Mouse (Mus musculus) sigmoid colon, adult 10 weeks (tissue): ENCODE measurements around the gene Kcns1. TPM values are rescaled to one million over a fixed set of nuclear protein-coding genes. Genes with fewer than 3 reads are reported as not detected.

Experiments used
- polyA plus RNA-seq: library from polyadenylated mRNA; stranded (reverse); fragments of 350-450 nt; fragmentation: Illumina TruSeq; extraction: RNeasy Lipid Tissue Mini Kit (QIAGEN cat#74804); gene quantifications from one replicate; pipeline ENCODE4 v1.2.3, GENCODE M21; 2014; ENCODE audit warnings: low read depth, low replicate concordance

Gene Kcns1
- polyA plus RNA-seq: not detected

GRCm38 (mm10) chr2:164170902-164171301 lies at the start of gene Kcns1:
TSS of gene Kcns1 (minus strand) at chr2:164171113.

GRCm38 (mm10) chr2:164199626-164200327 lies 28.9 kb upstream of the Kcns1 start, which contains the start of gene Wfdc15a:
TSS of gene Wfdc15a (minus strand) at chr2:164200130.

GRCm38 (mm10) chr2:164190576-164190975 lies 19.7 kb upstream of the Kcns1 start, which contains the start of gene Wfdc12:
TSS of gene Wfdc12 (minus strand) at chr2:164190608.

GRCm38 (mm10) chr2:164182692-164183255 lies 11.9 kb upstream of the Kcns1 start, which contains the start of gene Wfdc5:
TSS of gene Wfdc5 (minus strand) at chr2:164182742.

Other genes with a start within 250 kb of the Kcns1 start
- 286 TPM for gene Ywhab, start 176.2 kb downstream of the Kcns1 start, polyA plus RNA-seq
- not detected for gene Pabpc1l, start 145.7 kb downstream of the Kcns1 start, polyA plus RNA-seq
- gene Stk4, start 100.8 kb downstream of the Kcns1 start, polyA plus RNA-seq: 103 TPM
- gene Tomm34, start 99.9 kb downstream of the Kcns1 start, polyA plus RNA-seq: 9.8 TPM
- gene Wfdc5, start 11.6 kb upstream of the Kcns1 start, polyA plus RNA-seq: not detected
- not detected for gene Wfdc12, start 19.5 kb upstream of the Kcns1 start, polyA plus RNA-seq
- gene Wfdc15a, start 29.0 kb upstream of the Kcns1 start, polyA plus RNA-seq: not detected
- not detected for gene Wfdc15b, start 50.5 kb upstream of the Kcns1 start, polyA plus RNA-seq
- not detected for gene Svs2, start 67.4 kb upstream of the Kcns1 start, polyA plus RNA-seq
- gene Svs3b, start 85.5 kb upstream of the Kcns1 start, polyA plus RNA-seq: not detected
- not detected for gene Svs4, start 107.3 kb upstream of the Kcns1 start, polyA plus RNA-seq
- gene Svs3a, start 118.2 kb upstream of the Kcns1 start, polyA plus RNA-seq: not detected
- gene Svs6, start 145.6 kb upstream of the Kcns1 start, polyA plus RNA-seq: not detected
- gene Svs5, start 161.6 kb upstream of the Kcns1 start, polyA plus RNA-seq: not detected
- gene Slpi, start 218.0 kb upstream of the Kcns1 start, polyA plus RNA-seq: not detected
- gene Rbpjl, start 232.0 kb upstream of the Kcns1 start, polyA plus RNA-seq: not detected
- 0.85 TPM for gene Matn4, start 234.0 kb upstream of the Kcns1 start, polyA plus RNA-seq